Mouse (Mus musculus) forebrain, embryonic 15.5 days (tissue): ENCODE results near the gene Irgm2. TPM values are rescaled to one million over a fixed set of nuclear protein-coding genes. Genes with fewer than 3 reads are reported as not detected.

Source experiments
- ATAC-seq: fragments of 200-750 bp; cut with Nextera tagmentation; replicated peaks from 2 replicates; pipeline ENCODE4 v1.8.0; 2017; ENCODE audit warnings: mild to moderate bottlenecking, moderate TSS enrichment, moderate library complexity
- H3K27ac ChIP-seq: fragments of 300-500 bp; sonication (generic); replicated peaks from 2 replicates; pipeline ENCODE4 v1.5.1; 2015; ENCODE audit warnings: mild to moderate bottlenecking, inconsistent platforms
- H3K27me3 ChIP-seq: fragments of 300-500 bp; sonication (generic); 2 replicates; pipeline ENCODE4 v1.6.1; 2015; ENCODE audit warnings: inconsistent platforms
- H3K36me3 ChIP-seq: fragments of 300-500 bp; sonication (generic); 2 replicates; pipeline ENCODE4 v1.6.1; 2015; ENCODE audit warnings: mild to moderate bottlenecking, inconsistent platforms
- H3K4me1 ChIP-seq: fragments of 300-500 bp; sonication (generic); 2 replicates; pipeline ENCODE4 v1.6.1; 2015; ENCODE audit warnings: inconsistent platforms
- H3K4me2 ChIP-seq: fragments of 300-500 bp; sonication (generic); replicated peaks from 2 replicates; pipeline ENCODE4 v1.6.1; 2015; ENCODE audit warnings: mild to moderate bottlenecking, inconsistent platforms
- H3K4me3 ChIP-seq: fragments of 300-500 bp; sonication (generic); 2 replicates; pipeline ENCODE4 v1.5.1; 2015; ENCODE audit warnings: mild to moderate bottlenecking, inconsistent platforms
- H3K9ac ChIP-seq: fragments of 300-500 bp; sonication (generic); replicated peaks from 2 replicates; pipeline ENCODE4 v1.6.1; 2015; ENCODE audit warnings: mild to moderate bottlenecking, inconsistent platforms
- H3K9me3 ChIP-seq: fragments of 300-500 bp; sonication (generic); 2 replicates; pipeline ENCODE4 v1.6.1; 2016; ENCODE audit warnings: inconsistent platforms
- WGBS: fragments of 180-500 bp; shearing (Covaris S2); methylation state at CpG from one replicate; pipeline ENCODE4 v1.1.7; 2015; ENCODE audit warnings: mixed read lengths; 5-methylcytosine and 5-hydroxymethylcytosine counted together
- polyA plus RNA-seq: library from polyadenylated mRNA; unstranded; fragments of >200 nt; fragmentation: Nextera tagmentation; extraction: Ambion mirVana; gene quantifications from 2 replicates; pipeline ENCODE4 v1.2.1, GENCODE M21; 2015

Irgm2 gene
- polyA plus RNA-seq, 1 experiment from 2014 or later, result 0.55 TPM

- H3K4me1 ChIP-seq, result 0 out of 2 replicates have a peak, but pooled peaks cover 6% of the 10 kb centered on the region
- H3K36me3 ChIP-seq, result no peaks in the 10 kb centered on the region
- peak overlapping the region; percentile 53 for H3K4me2 ChIP-seq
- no peaks in the 10 kb centered on the region for H3K27me3 ChIP-seq
- no peaks in the 10 kb centered on the region for H3K9me3 ChIP-seq
- peak overlapping the region; percentile 41 for H3K4me3 ChIP-seq
- WGBS, result 1% methylated on average over 37 of the region's 37 CpGs
- H3K9ac ChIP-seq, result peak overlapping the region; percentile 31
- no peak overlapping the region for H3K27ac ChIP-seq
- ATAC-seq, result peak; percentile 83
These were observed 39.7 kb downstream of the Irgm2 start for GRCm38 (mm10) chr11:58238840-58239791.

GRCm38 (mm10) chr11:58247294-58247693 lies 47.9 kb downstream of the Irgm2 start:
- WGBS, result 44% methylated on average over 4 of the region's 4 CpGs
- H3K4me3 ChIP-seq, result no peak overlapping the region
- H3K36me3 ChIP-seq, result no peaks in the 10 kb centered on the region
- no peak for ATAC-seq
- H3K9me3 ChIP-seq, result no peaks in the 10 kb centered on the region
- no peak overlapping the region for H3K9ac ChIP-seq
- H3K27ac ChIP-seq, result no peak overlapping the region
- no peak overlapping the region for H3K4me2 ChIP-seq
- H3K4me1 ChIP-seq, result no peaks in the 10 kb centered on the region
- H3K27me3 ChIP-seq, result no peaks in the 10 kb centered on the region

DNA sequence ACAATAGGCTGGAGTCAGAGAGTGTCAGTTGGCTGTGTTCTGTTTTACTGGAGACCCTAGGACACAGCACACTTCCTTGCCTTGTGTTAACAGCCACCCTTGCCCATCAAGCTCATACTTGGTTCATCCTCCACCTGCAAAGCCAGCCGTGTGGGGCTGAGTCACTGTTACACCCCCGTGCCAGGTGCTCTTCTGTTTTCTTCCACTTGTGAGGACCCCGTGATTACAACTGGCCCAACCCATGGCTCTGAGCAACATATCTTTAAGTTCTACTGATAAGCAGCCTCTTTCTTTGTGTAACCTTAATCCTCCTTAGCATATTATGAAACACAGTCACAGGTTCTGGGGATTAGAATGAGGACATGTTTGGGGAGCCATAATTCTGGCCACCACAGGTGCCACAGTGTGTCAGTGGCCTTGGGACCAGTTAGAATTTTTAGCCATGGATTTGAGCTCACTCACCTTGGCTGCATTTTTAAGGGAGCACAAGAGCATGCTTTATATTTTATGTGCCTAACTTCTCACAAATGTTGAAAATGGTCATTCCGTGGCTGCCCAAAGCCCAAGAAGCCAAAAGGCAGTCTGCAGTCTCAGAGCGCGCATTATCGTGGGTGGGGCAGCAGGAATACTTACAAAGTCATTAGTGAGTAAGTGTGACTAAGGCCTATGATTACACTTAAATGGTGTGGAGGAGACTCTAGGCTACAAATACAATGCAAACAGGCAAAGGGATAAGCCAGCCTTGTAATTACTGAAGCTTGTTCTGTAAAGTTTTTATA lies 50.0 kb downstream of the Irgm2 start:
- H3K27me3 ChIP-seq, result no peaks in the 10 kb centered on the region
- WGBS, result 86% methylated on average over 7 of the region's 7 CpGs
- H3K9me3 ChIP-seq, result no peaks in the 10 kb centered on the region
- H3K4me3 ChIP-seq, result no peak overlapping the region
- no peaks in the 10 kb centered on the region for H3K4me1 ChIP-seq
- H3K4me2 ChIP-seq, result no peak overlapping the region
- no peak overlapping the region for H3K27ac ChIP-seq
- H3K36me3 ChIP-seq, result no peaks in the 10 kb centered on the region
- no peak overlapping the region for H3K9ac ChIP-seq
- no peak for ATAC-seq

DNA sequence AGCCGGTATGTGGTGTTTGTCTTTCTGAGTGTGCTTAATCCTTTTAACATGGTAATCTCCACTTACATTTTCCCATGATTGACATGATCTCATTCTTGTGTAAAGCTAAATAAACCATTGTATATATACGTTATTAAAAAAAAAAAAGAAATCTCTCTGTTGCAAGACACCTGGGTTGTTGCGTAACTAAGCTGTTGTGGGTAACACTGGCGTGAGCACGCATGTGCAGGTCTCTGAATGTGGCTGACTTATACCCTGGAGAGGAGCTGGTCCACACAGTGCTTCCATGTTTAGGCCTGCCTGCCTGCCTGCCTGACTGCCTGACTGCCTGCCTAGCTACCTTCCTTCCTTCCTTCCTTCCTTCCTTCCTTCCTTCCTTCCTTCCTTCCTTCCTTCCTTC lies 51.1 kb downstream of the Irgm2 start:
- WGBS, result 76% methylated on average over 5 of the region's 5 CpGs

GRCm38 (mm10) chr11:58254411-58254810 lies 55.0 kb downstream of the Irgm2 start:
- no peak overlapping the region for H3K4me2 ChIP-seq
- no peak overlapping the region for H3K4me3 ChIP-seq
- 95% methylated on average over 3 of the region's 3 CpGs for WGBS

More for the DNA sequence above, 51.1 kb downstream of the Irgm2 start:
- Histone ChIP-seq H3K27me3 (no peaks in the 10 kb centered on the region), H3K4me2 (no peak overlapping the region), H3K36me3 (no peaks in the 10 kb centered on the region), H3K4me1 (no peaks in the 10 kb centered on the region), H3K4me3 (no peak overlapping the region), H3K9me3 (no peaks in the 10 kb centered on the region), H3K27ac (no peak overlapping the region), H3K9ac (no peak overlapping the region)
- ATAC-seq, result no peak

DNA sequence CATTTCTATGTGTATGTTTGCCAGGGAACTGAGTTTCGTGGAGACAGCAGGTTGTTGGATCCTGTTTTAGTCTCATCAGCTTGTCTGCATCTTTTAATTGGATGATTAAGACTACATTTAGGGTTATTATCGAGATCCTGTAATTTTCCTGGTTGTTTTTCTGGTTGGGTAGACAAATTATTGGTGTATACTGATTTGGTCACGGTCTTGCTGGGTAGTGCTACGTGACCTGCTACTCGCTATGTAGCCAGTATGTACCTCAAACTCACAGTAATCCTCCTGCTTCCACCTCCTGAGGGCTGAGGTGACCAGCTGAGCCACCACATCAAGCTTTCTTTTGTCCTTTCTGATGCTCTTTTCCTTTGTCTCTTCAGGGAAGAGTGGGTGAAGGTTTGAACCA lies 58.4 kb downstream of the Irgm2 start:
- Histone ChIP-seq H3K36me3 (no peaks in the 10 kb centered on the region), H3K4me1 (no peaks in the 10 kb centered on the region), H3K9ac (no peak overlapping the region), H3K4me2 (no peak overlapping the region), H3K27ac (no peak overlapping the region), H3K9me3 (no peaks in the 10 kb centered on the region), H3K27me3 (no peaks in the 10 kb centered on the region), H3K4me3 (no peak overlapping the region)
- 71% methylated on average over 5 of the region's 5 CpGs for WGBS
- no peak for ATAC-seq

More at GRCm38 (mm10) chr11:58254411-58254810, 55.0 kb downstream of the Irgm2 start:
- Histone ChIP-seq H3K27ac (no peak overlapping the region), H3K9me3 (no peaks in the 10 kb centered on the region), H3K27me3 (no peaks in the 10 kb centered on the region), H3K36me3 (no peaks in the 10 kb centered on the region), H3K4me1 (no peaks in the 10 kb centered on the region), H3K9ac (no peak overlapping the region)
- ATAC-seq, result no peak

GRCm38 (mm10) chr11:58260156-58260555 lies 60.7 kb downstream of the Irgm2 start:
- Histone ChIP-seq H3K36me3 (no peaks in the 10 kb centered on the region), H3K4me3 (no peak overlapping the region), H3K9ac (no peak overlapping the region), H3K4me2 (no peak overlapping the region), H3K9me3 (no peaks in the 10 kb centered on the region), H3K27me3 (no peaks in the 10 kb centered on the region), H3K4me1 (no peaks in the 10 kb centered on the region), H3K27ac (no peak overlapping the region)
- no peak for ATAC-seq
- WGBS, result 88% methylated on average over 4 of the region's 4 CpGs

- Histone ChIP-seq H3K27ac (no peak overlapping the region), H3K27me3 (no peaks in the 10 kb centered on the region), H3K36me3 (no peaks in the 10 kb centered on the region), H3K4me2 (no peak overlapping the region), H3K4me1 (no peaks in the 10 kb centered on the region), H3K9me3 (no peaks in the 10 kb centered on the region), H3K9ac (no peak overlapping the region), H3K4me3 (no peak overlapping the region)
- WGBS, result 88% methylated on average over 4 of the region's 4 CpGs
- no peak for ATAC-seq
These were observed 62.4 kb downstream of the Irgm2 start for GRCm38 (mm10) chr11:58261826-58262225.

DNA sequence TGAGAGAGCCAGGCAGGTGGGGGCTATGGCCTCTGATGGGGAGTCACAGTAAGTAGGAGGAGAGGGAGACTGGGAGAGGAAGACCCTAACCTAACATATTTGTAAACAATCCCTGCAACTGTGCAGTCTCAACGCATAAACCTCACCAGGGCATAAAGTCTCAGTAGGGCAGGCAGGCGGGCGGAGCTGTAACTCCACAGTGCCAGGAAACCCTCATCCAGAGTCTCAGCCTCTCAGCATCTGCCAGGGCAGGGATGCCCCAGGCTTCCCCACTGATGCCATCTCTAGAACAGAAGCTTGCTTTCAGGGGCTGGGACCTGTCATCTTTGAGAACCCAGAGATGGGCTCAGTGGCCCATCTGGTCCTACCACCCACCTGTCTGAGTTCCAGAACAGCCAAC lies 62.9 kb downstream of the Irgm2 start:
- H3K4me1 ChIP-seq, result no peaks in the 10 kb centered on the region
- H3K4me3 ChIP-seq, result no peak overlapping the region
- no peaks in the 10 kb centered on the region for H3K27me3 ChIP-seq
- no peak overlapping the region for H3K27ac ChIP-seq
- no peak overlapping the region for H3K4me2 ChIP-seq
- no peak overlapping the region for H3K9ac ChIP-seq
- ATAC-seq, result no peak
- H3K9me3 ChIP-seq, result no peaks in the 10 kb centered on the region
- 96% methylated on average over 3 of the region's 3 CpGs for WGBS
- H3K36me3 ChIP-seq, result no peaks in the 10 kb centered on the region

- Histone ChIP-seq H3K27ac (no peak overlapping the region), H3K27me3 (no peaks in the 10 kb centered on the region), H3K4me1 (no peaks in the 10 kb centered on the region), H3K36me3 (no peaks in the 10 kb centered on the region), H3K9me3 (no peaks in the 10 kb centered on the region), H3K9ac (no peak overlapping the region), H3K4me3 (no peak overlapping the region), H3K4me2 (no peak overlapping the region)
- no peak for ATAC-seq
- WGBS, result 71% methylated on average over 2 of the region's 2 CpGs
These were observed 64.1 kb downstream of the Irgm2 start for GRCm38 (mm10) chr11:58263516-58263915.

DNA sequence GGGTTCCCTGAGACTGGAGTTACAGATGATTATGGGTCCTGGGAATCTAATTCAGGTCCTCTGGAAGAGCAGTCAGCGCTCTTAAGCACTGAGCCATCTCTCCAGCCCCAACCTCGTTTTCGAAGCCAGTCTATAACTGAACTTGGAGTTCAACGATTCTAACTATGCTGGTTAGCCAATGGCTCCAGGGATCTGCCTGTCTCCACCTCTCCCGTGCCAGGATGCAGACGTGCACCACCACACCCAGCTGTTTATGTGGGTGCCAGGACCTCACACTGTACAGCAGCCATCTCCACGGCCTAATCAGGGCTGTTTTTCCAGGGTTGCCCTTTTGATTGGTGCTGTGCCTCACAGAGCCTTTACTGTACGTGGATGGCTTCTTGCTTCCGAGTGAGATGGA lies 65.1 kb downstream of the Irgm2 start:
- no peaks in the 10 kb centered on the region for H3K4me1 ChIP-seq
- H3K36me3 ChIP-seq, result no peaks in the 10 kb centered on the region
- no peak overlapping the region for H3K27ac ChIP-seq
- no peaks in the 10 kb centered on the region for H3K27me3 ChIP-seq
- no peak overlapping the region for H3K4me3 ChIP-seq
- ATAC-seq, result no peak
- H3K4me2 ChIP-seq, result no peak overlapping the region
- no peak overlapping the region for H3K9ac ChIP-seq
- H3K9me3 ChIP-seq, result no peaks in the 10 kb centered on the region
- WGBS, result 88% methylated on average over 9 of the region's 9 CpGs

DNA sequence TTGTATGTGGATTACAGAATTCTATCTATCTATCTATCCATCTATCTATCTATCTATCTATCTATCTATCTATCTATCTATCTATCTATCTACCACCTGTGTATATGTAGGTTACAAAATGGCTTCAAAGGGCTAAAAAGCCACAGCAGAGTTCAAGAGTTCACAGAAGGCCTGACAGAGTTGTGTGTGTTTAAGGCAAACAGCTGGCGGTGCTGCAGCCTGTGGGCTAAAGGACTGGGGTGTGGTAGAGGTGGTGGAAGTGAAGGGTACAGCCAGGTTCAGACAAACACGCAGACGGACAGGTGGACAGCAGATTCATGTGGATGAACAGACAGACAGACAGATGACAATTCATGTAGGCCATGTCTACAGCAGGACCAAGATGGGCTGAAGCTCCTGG lies 68.9 kb downstream of the Irgm2 start:
- no peak overlapping the region for H3K9ac ChIP-seq
- no peak overlapping the region for H3K27ac ChIP-seq
- H3K36me3 ChIP-seq, result no peaks in the 10 kb centered on the region
- no peaks in the 10 kb centered on the region for H3K9me3 ChIP-seq
- no peak for ATAC-seq
- H3K4me3 ChIP-seq, result no peak overlapping the region
- WGBS, result 96% methylated on average over 3 of the region's 3 CpGs
- no peaks in the 10 kb centered on the region for H3K4me1 ChIP-seq
- H3K27me3 ChIP-seq, result no peaks in the 10 kb centered on the region
- no peak overlapping the region for H3K4me2 ChIP-seq
